Comparison of ENCODE assay signal across 13 mouse cellular contexts in genomic region chr17:49009384-49010073, GRCm38 (mm10).
"Had no signal": no experiment of that assay in that cellular context is flagged by ENCODE, and none has a peak within 500 bp of the region (broad histone marks: within the 10 kb centered on the region; RNA-seq: fewer than 3 reads in every experiment).

No protein-coding gene starts in this region.

- H3K9ac ChIP-seq: liver, embryonic 15.5 days; lung, embryonic 14.5 days; midbrain, embryonic 12.5 days; neural tube, embryonic 15.5 days had no signal

- H3K27me3 ChIP-seq: liver, embryonic 15.5 days; midbrain, embryonic 12.5 days had no signal

- H3K4me1 ChIP-seq: liver, embryonic 15.5 days; midbrain, embryonic 12.5 days; neural tube, embryonic 15.5 days had no signal

- H3K9me3 ChIP-seq: limb, embryonic 10.5 days; liver, embryonic 15.5 days; midbrain, embryonic 12.5 days; neural tube, embryonic 15.5 days had no signal

- DNase-seq: kidney, adult 9 months; kidney, postnatal 25 days; lung, embryonic 14.5 days; right cerebral cortex, postnatal 4 days; spleen, adult 18-20 months; thymus, adult 18-20 months; thymus, postnatal 36 days had no signal

- H3K4me3 ChIP-seq: limb, embryonic 10.5 days; liver, embryonic 15.5 days; midbrain, embryonic 12.5 days; neural tube, embryonic 15.5 days had no signal

- H3K27ac ChIP-seq: limb, embryonic 10.5 days; liver, embryonic 15.5 days; midbrain, embryonic 12.5 days; neural tube, embryonic 15.5 days had no signal

- H3K36me3 ChIP-seq: limb, embryonic 10.5 days; liver, embryonic 15.5 days; midbrain, embryonic 12.5 days; neural tube, embryonic 15.5 days had no signal

- ATAC-seq: intestine, embryonic 16.5 days had no signal

- H3K4me2 ChIP-seq: liver, embryonic 11.5 days; liver, embryonic 15.5 days; lung, embryonic 14.5 days; midbrain, embryonic 12.5 days; neural tube, embryonic 15.5 days had no signal
